Mouse (Mus musculus) neural tube, embryonic 14.5 days (tissue): ENCODE results near the gene Ptcd1. TPM values are rescaled to one million over a fixed set of nuclear protein-coding genes. Genes with fewer than 3 reads are reported as not detected.
"Not testable (repeated sequence)": the region's sequence is repeated elsewhere in the genome, so short reads cannot be mapped to it uniquely, and the experiment has no call there.

ENCODE experiments used
- ATAC-seq: fragments of 200-750 bp; cut with Nextera tagmentation; 2 replicates; pipeline ENCODE4 v1.8.0; 2017; ENCODE audit warnings: low read depth, mild to moderate bottlenecking, moderate TSS enrichment, moderate library complexity
- H3K27ac ChIP-seq: fragments of 300-500 bp; sonication (generic); 2 replicates; pipeline ENCODE4 v1.5.1; 2014; ENCODE audit warnings: low read depth, mild to moderate bottlenecking, control low read depth, low read length, moderate library complexity, mixed read lengths
- H3K27me3 ChIP-seq: fragments of 300-500 bp; sonication (generic); 2 replicates; pipeline ENCODE4 v1.6.1; 2014; ENCODE audit warnings: low read length; ENCODE audit not compliant: control insufficient read depth, insufficient read depth
- H3K36me3 ChIP-seq: fragments of 300-500 bp; sonication (generic); 2 replicates; pipeline ENCODE4 v1.6.1; 2014; ENCODE audit warnings: low read length, mixed read lengths; ENCODE audit not compliant: control insufficient read depth, insufficient read depth
- H3K4me1 ChIP-seq: fragments of 300-500 bp; sonication (generic); 2 replicates; pipeline ENCODE4 v1.6.1; 2014; ENCODE audit warnings: low read length; ENCODE audit not compliant: control insufficient read depth, insufficient read depth
- H3K4me2 ChIP-seq: fragments of 300-500 bp; sonication (generic); 2 replicates; pipeline ENCODE4 v1.6.1; 2014; ENCODE audit warnings: mild to moderate bottlenecking, low read depth, low read length, control low read depth
- H3K4me3 ChIP-seq: fragments of 300-500 bp; sonication (generic); 2 replicates; pipeline ENCODE4 v1.5.1; 2014; ENCODE audit warnings: low read depth, low read length, control low read depth, mixed read lengths
- H3K9ac ChIP-seq: fragments of 300-500 bp; sonication (generic); replicated peaks from 2 replicates; pipeline ENCODE4 v1.6.1; 2014; ENCODE audit warnings: low read depth, mild to moderate bottlenecking, control low read depth, low read length, mixed read lengths
- H3K9me3 ChIP-seq: fragments of 300-500 bp; sonication (generic); 2 replicates; pipeline ENCODE4 v1.6.1; 2016; ENCODE audit warnings: low read length; ENCODE audit not compliant: control insufficient read depth
- WGBS: fragments of 180-500 bp; shearing (Covaris S2); extraction: QIAGEN DNeasy Blood & Tissue Kit; methylation state at CpG from one replicate; pipeline ENCODE4 v1.1.7; 2014; 5-methylcytosine and 5-hydroxymethylcytosine counted together
- polyA plus RNA-seq: library from polyadenylated mRNA; unstranded; fragments of >200 nt; fragmentation: Nextera tagmentation; extraction: Ambion mirVana; gene quantifications from 2 replicates; pipeline ENCODE4 v1.2.1, GENCODE M21; 2014

The Ptcd1 gene
- 15.9 and 17.8 TPM in 2 replicates for polyA plus RNA-seq

GRCm38 (mm10) chr5:145166536-145167305 is at the start of gene Ptcd1, which contains the start of gene Cpsf4:
TSS of gene Ptcd1 (minus strand) at chr5:145167108.
TSS of gene Cpsf4 (plus strand) at chr5:145167213.
- Histone ChIP-seq H3K27ac (peak within 1 kb of the TSS; percentile 35), H3K4me3 (peak within 1 kb of the TSS; percentile 87), H3K9me3 (no peaks in the 10 kb centered on the region), H3K4me1 (peaks cover 22% of the 10 kb centered on the region), H3K4me2 (peak within 1 kb of the TSS; percentile 94), H3K27me3 (no peaks in the 10 kb centered on the region; the same call in 1 of the 2 replicates), H3K36me3 (peaks cover 30% of the 10 kb centered on the region), H3K9ac (peak within 1 kb of the TSS; percentile 90)
- under 1% methylated on average over 50 of the region's 51 CpGs for WGBS
- peak; percentile 94 for ATAC-seq

GRCm38 (mm10) chr5:145214679-145215078 is 47.8 kb upstream of the Ptcd1 start:
- Histone ChIP-seq H3K9me3 (no peaks in the 10 kb centered on the region), H3K36me3 (peaks cover 3% of the 10 kb centered on the region; the same call in 1 of the 2 replicates), H3K4me3 (no peak overlapping the region), H3K4me2 (no peak overlapping the region), H3K27me3 (no peaks in the 10 kb centered on the region), H3K4me1 (no peaks in the 10 kb centered on the region), H3K9ac (no peak overlapping the region), H3K27ac (no peak overlapping the region)
- WGBS: 71% methylated on average over 4 of the region's 4 CpGs
- ATAC-seq: no peak

- H3K4me3 ChIP-seq: no peak overlapping the region
- H3K36me3 ChIP-seq: no peaks in the 10 kb centered on the region
- no peak for ATAC-seq
Measured at GRCm38 (mm10) chr5:145213505-145213904, 46.6 kb upstream of the Ptcd1 start.

GRCm38 (mm10) chr5:145212216-145212615 is 45.3 kb upstream of the Ptcd1 start:
- Histone ChIP-seq H3K9me3 (no peaks in the 10 kb centered on the region), H3K9ac (no peak overlapping the region), H3K4me1 (no peaks in the 10 kb centered on the region), H3K4me2 (no peak overlapping the region), H3K36me3 (no peaks in the 10 kb centered on the region), H3K27me3 (no peaks in the 10 kb centered on the region), H3K4me3 (no peak overlapping the region), H3K27ac (no peak overlapping the region)
- WGBS: 97% methylated on average over 4 of the region's 4 CpGs
- no peak for ATAC-seq

More at GRCm38 (mm10) chr5:145213505-145213904, 46.6 kb upstream of the Ptcd1 start:
- Histone ChIP-seq H3K27me3 (no peaks in the 10 kb centered on the region), H3K9me3 (no peaks in the 10 kb centered on the region), H3K4me2 (no peak overlapping the region), H3K9ac (no peak overlapping the region), H3K4me1 (no peaks in the 10 kb centered on the region), H3K27ac (no peak overlapping the region)
- WGBS: 91% methylated on average over 3 of the region's 3 CpGs

- no peak for ATAC-seq
- H3K9me3 ChIP-seq: no peaks in the 10 kb centered on the region
- no peak overlapping the region for H3K27ac ChIP-seq
- H3K4me2 ChIP-seq: no peak overlapping the region
- H3K4me1 ChIP-seq: no peaks in the 10 kb centered on the region
- no peaks in the 10 kb centered on the region for H3K27me3 ChIP-seq
- H3K36me3 ChIP-seq: no peaks in the 10 kb centered on the region
- no peak overlapping the region for H3K4me3 ChIP-seq
- 96% methylated on average over 4 of the region's 4 CpGs for WGBS
- H3K9ac ChIP-seq: no peak overlapping the region
Measured at GRCm38 (mm10) chr5:145211340-145211739, 44.4 kb upstream of the Ptcd1 start.

GRCm38 (mm10) chr5:145208391-145208790 is 41.5 kb upstream of the Ptcd1 start:
- H3K9me3 ChIP-seq, H3K4me2 ChIP-seq, H3K27ac ChIP-seq, H3K27me3 ChIP-seq, ATAC-seq, H3K4me1 ChIP-seq, H3K36me3 ChIP-seq, H3K4me3 ChIP-seq, H3K9ac ChIP-seq: not testable (repeated sequence)
- WGBS: 42% methylated on average over 11 of the region's 11 CpGs

- no peak for ATAC-seq
- WGBS: 89% methylated on average over 6 of the region's 6 CpGs
- no peaks in the 10 kb centered on the region for H3K36me3 ChIP-seq
Measured at GRCm38 (mm10) chr5:145207954-145208353, 41.0 kb upstream of the Ptcd1 start.

GRCm38 (mm10) chr5:145207385-145207784 is 40.5 kb upstream of the Ptcd1 start:
- Histone ChIP-seq H3K4me1 (peaks cover 9% of the 10 kb centered on the region; the same call in 1 of the 2 replicates), H3K4me2 (no peak overlapping the region), H3K4me3 (no peak overlapping the region), H3K27me3 (no peaks in the 10 kb centered on the region), H3K9me3 (no peaks in the 10 kb centered on the region), H3K9ac (no peak overlapping the region), H3K36me3 (no peaks in the 10 kb centered on the region), H3K27ac (no peak overlapping the region)
- no peak for ATAC-seq
- 97% methylated on average over 6 of the region's 6 CpGs for WGBS

More at GRCm38 (mm10) chr5:145207954-145208353, 41.0 kb upstream of the Ptcd1 start:
- H3K9me3 ChIP-seq: no peaks in the 10 kb centered on the region
- no peaks in the 10 kb centered on the region for H3K27me3 ChIP-seq
- H3K4me2 ChIP-seq: no peak overlapping the region
- H3K27ac ChIP-seq: no peak overlapping the region
- no peak overlapping the region for H3K4me3 ChIP-seq
- H3K9ac ChIP-seq: no peak overlapping the region
- H3K4me1 ChIP-seq: peaks cover 9% of the 10 kb centered on the region; the same call in 1 of the 2 replicates

GRCm38 (mm10) chr5:145205041-145205440 is 38.1 kb upstream of the Ptcd1 start:
- H3K4me1 ChIP-seq: peaks cover 19% of the 10 kb centered on the region
- H3K27me3 ChIP-seq: no peaks in the 10 kb centered on the region
- 24% methylated on average over 9 of the region's 9 CpGs for WGBS
- no peak for ATAC-seq
- H3K9ac ChIP-seq: no peak overlapping the region
- no peak overlapping the region for H3K27ac ChIP-seq
- H3K4me2 ChIP-seq: peak overlapping the region; percentile 45
- H3K4me3 ChIP-seq: peak overlapping the region; percentile 39
- no peaks in the 10 kb centered on the region for H3K9me3 ChIP-seq
- no peaks in the 10 kb centered on the region for H3K36me3 ChIP-seq
